Mouse (Mus musculus): Measurements from ENCODE around the gene Entpd7. TPM values are rescaled to one million over a fixed set of nuclear protein-coding genes. Genes with fewer than 3 reads are reported as not detected.
A peak's percentile ranks its signal among the peaks of the same experiment; 100 is the strongest.

Gene Entpd7
- polyA plus RNA-seq, 1 experiment from 2014 or later = 8.3 TPM

DNA sequence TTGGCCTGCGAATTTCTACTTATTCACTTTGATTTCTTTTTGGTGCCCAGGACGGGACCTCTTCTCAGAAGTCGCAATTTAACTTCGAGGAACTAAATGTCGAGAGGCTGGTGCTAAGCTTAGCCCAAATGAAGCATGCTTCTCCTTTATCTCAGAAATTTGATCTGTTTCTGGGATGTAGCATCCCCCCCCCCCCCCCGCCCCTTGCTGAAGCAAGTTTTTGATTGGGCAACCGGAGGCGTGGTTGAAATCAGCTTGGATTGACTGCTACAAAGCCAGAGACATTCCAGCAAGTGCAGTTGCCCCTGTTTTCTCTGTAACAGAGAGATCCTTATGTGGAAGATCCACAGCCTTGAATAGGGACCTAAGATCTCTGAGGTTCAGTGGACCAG, 40.6 kb downstream of the Entpd7 start:
- Histone ChIP-seq H3K9ac (ENCODE audit: low read depth, low read length) (peak overlapping the region; percentile 53), H3K4me2 (ENCODE audit: low read length) (peak overlapping the region; percentile 45), H3K9me3 (ENCODE audit: control insufficient read depth, low read length) (no peaks in the 10 kb centered on the region), H3K27me3 (replicated peaks; ENCODE audit: control insufficient read depth, insufficient read depth, low read length) (no peaks in the 10 kb centered on the region), H3K4me3 (ENCODE audit: low read length) (peak overlapping the region; percentile 21), H3K27ac (ENCODE audit: low read depth, low read length) (no peak overlapping the region), H3K36me3 (ENCODE audit: control insufficient read depth, insufficient read depth, low read length) (peaks cover 28% of the 10 kb centered on the region), H3K4me1 (ENCODE audit: control insufficient read depth, insufficient read depth, low read depth, low read length) (no peaks in the 10 kb centered on the region)
- 40% methylated on average over 8 of the region's 8 CpGs for WGBS
- ATAC-seq = no peak

DNA sequence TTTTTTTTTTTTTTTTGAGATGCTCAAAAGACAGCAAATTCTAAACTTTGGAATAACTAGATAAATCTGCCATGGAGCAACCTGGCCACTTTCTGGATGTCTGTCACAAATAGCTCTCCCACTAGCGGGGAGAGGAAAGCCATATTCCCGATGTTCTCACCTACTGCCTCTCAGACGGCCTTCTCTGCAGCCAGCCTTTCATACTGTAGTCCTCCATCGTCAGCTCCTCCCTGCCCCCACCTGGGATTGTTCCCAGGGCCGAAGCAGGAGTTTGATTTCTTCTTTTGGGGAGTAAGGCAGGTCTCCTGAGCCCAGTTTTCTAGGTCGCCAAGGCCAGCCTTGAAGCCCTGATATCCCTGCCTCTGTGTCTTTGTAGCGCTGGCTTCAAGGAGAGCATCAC, 41.7 kb downstream of the Entpd7 start:
- Histone ChIP-seq H3K4me3 (ENCODE audit: low read length) (no peak overlapping the region), H3K36me3 (ENCODE audit: control insufficient read depth, insufficient read depth, low read length) (peaks cover 30% of the 10 kb centered on the region), H3K4me1 (ENCODE audit: control insufficient read depth, insufficient read depth, low read depth, low read length) (no peaks in the 10 kb centered on the region), H3K4me2 (ENCODE audit: low read length) (no peak overlapping the region), H3K9ac (ENCODE audit: low read depth, low read length) (no peak overlapping the region), H3K9me3 (ENCODE audit: control insufficient read depth, low read length) (no peaks in the 10 kb centered on the region), H3K27ac (ENCODE audit: low read depth, low read length) (no peak overlapping the region), H3K27me3 (replicated peaks; ENCODE audit: control insufficient read depth, insufficient read depth, low read length) (no peaks in the 10 kb centered on the region)
- WGBS = 65% methylated on average over 7 of the region's 7 CpGs
- ATAC-seq = no peak

DNA sequence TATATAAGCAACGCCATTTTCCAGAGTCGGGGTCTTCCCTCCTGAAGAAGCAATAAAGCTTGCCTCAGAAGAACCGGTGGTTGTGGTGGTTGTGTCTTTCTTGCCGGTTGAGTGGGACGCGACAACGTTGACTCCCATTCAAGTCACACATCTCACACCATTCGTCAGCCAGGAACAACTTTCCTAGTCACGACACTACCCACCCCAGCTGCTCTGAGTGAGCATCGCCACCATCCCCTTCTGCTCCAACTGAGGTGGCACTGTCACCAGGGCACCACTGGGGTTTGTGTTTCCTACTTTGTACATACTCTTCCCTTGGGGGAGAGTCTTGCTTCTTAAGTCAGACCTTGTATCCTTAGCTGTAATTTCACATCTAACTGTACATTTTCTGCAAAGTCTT, 48.9 kb downstream of the Entpd7 start:
- no peak overlapping the region for H3K27ac ChIP-seq (ENCODE audit: low read depth, low read length)
- no peaks in the 10 kb centered on the region for H3K27me3 ChIP-seq (replicated peaks; ENCODE audit: control insufficient read depth, insufficient read depth, low read length)
- H3K9me3 ChIP-seq (ENCODE audit: control insufficient read depth, low read length) = no peaks in the 10 kb centered on the region
- peaks cover 28% of the 10 kb centered on the region for H3K36me3 ChIP-seq (ENCODE audit: control insufficient read depth, insufficient read depth, low read length)
- H3K4me1 ChIP-seq (ENCODE audit: control insufficient read depth, insufficient read depth, low read depth, low read length) = no peaks in the 10 kb centered on the region
- 97% methylated on average over 10 of the region's 10 CpGs for WGBS
- H3K4me2 ChIP-seq (ENCODE audit: low read length) = no peak overlapping the region
- ATAC-seq = no peak
- H3K4me3 ChIP-seq (ENCODE audit: low read length) = no peak overlapping the region
- no peak overlapping the region for H3K9ac ChIP-seq (ENCODE audit: low read depth, low read length)

DNA sequence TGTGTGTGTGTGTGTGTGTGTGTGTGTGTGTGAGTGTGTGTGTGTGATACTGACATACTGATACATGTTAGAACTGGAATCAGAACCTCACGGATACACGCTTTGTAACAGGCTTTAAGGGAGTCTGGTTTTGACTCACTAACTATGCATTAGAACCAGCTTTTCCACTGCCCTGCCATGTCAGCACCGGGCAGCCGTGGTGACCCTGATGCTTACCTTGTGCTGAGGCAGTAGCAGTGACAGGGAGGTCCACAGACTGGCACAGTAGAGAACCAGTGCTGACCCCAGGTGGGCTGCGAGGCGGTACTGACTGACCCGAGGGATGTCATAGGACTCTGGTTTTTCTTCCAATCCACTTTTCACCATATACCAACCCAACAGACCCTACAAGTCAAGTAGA, 53.9 kb downstream of the Entpd7 start:
- WGBS = 98% methylated on average over 7 of the region's 7 CpGs
- H3K4me3 ChIP-seq (ENCODE audit: low read length) = no peak overlapping the region
- no peak for ATAC-seq
- no peak overlapping the region for H3K4me2 ChIP-seq (ENCODE audit: low read length)
- no peaks in the 10 kb centered on the region for H3K27me3 ChIP-seq (replicated peaks; ENCODE audit: control insufficient read depth, insufficient read depth, low read length)
- H3K27ac ChIP-seq (ENCODE audit: low read depth, low read length) = no peak overlapping the region
- H3K9me3 ChIP-seq (ENCODE audit: control insufficient read depth, low read length) = no peaks in the 10 kb centered on the region
- H3K4me1 ChIP-seq (ENCODE audit: control insufficient read depth, insufficient read depth, low read depth, low read length) = no peaks in the 10 kb centered on the region
- H3K9ac ChIP-seq (ENCODE audit: low read depth, low read length) = no peak overlapping the region
- H3K36me3 ChIP-seq (ENCODE audit: control insufficient read depth, insufficient read depth, low read length) = peaks cover 32% of the 10 kb centered on the region

DNA sequence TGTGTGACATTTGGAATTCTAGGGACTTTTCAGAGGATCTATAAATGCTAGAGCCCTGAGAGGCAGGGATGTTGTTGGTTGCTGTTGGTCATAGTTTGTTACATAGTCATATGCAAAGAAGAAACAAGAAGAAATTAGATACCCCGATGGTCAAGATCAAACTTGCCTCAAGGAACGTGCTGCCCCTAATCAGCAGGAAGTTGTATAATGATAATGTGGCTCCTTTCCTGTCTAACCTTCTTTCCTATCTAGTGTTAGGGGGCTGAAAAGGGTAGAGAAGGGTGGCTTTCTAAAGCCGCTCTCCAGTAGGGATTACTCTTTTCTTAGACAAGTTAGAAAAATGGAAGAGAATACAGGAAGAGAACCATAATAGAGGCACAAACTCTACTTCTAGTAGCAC, 56.3 kb downstream of the Entpd7 start:
- no peak overlapping the region for H3K27ac ChIP-seq (ENCODE audit: low read depth, low read length)
- no peak for ATAC-seq
- no peaks in the 10 kb centered on the region for H3K9me3 ChIP-seq (ENCODE audit: control insufficient read depth, low read length)
- no peaks in the 10 kb centered on the region for H3K27me3 ChIP-seq (replicated peaks; ENCODE audit: control insufficient read depth, insufficient read depth, low read length)
- H3K9ac ChIP-seq (ENCODE audit: low read depth, low read length) = no peak overlapping the region
- H3K36me3 ChIP-seq (ENCODE audit: control insufficient read depth, insufficient read depth, low read length) = peaks cover 27% of the 10 kb centered on the region
- 98% methylated on average over 3 of the region's 3 CpGs for WGBS
- no peaks in the 10 kb centered on the region for H3K4me1 ChIP-seq (ENCODE audit: control insufficient read depth, insufficient read depth, low read depth, low read length)
- no peak overlapping the region for H3K4me2 ChIP-seq (ENCODE audit: low read length)
- no peak overlapping the region for H3K4me3 ChIP-seq (ENCODE audit: low read length)

DNA sequence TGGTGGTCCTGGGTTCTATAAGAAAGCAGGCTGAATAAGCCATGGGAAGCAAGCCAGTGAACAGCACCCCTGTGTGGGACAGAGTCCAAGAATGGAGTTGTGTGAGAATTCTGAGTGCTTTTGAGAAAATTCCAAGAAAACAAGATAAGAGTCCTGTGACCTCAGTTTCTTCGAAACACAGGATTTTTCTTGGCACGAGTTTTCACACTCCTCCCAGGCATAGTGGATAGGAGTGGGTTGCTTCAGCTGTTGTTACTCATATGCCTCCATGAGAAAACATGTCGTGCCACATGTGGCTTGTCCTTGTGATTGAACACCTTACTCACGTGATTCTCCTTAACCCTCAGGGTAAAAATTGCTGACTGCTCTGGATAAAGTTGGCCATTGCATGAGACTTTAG, 58.4 kb downstream of the Entpd7 start:
- ATAC-seq = no peak
- no peaks in the 10 kb centered on the region for H3K9me3 ChIP-seq (ENCODE audit: control insufficient read depth, low read length)

DNA sequence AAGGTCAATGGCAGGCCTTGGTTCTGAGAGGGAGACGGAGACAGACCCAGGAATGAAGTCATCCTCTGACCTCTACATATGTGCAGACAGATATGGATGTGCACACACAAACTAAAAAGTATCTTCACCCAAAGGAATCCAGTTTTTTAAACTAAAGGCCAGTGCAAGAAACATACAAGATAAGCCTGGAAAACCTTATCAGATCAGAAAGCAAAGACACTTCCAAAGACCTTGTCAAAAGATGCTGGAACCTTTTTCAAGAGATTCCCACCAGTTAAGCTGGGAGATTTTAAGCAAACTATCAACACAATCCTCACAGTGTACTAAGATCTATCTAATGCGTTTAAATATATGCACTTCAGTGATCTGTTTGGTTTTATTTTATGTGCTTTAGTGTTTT, 60.5 kb downstream of the Entpd7 start:
- H3K4me2 ChIP-seq (ENCODE audit: low read length) = no peak overlapping the region
- peaks cover 6% of the 10 kb centered on the region for H3K4me1 ChIP-seq (ENCODE audit: control insufficient read depth, insufficient read depth, low read depth, low read length)
- 98% methylated on average over 2 of the region's 2 CpGs for WGBS
- H3K27ac ChIP-seq (ENCODE audit: low read depth, low read length) = no peak overlapping the region
- no peak overlapping the region for H3K9ac ChIP-seq (ENCODE audit: low read depth, low read length)
- no peak overlapping the region for H3K4me3 ChIP-seq (ENCODE audit: low read length)
- peaks cover 16% of the 10 kb centered on the region for H3K36me3 ChIP-seq (ENCODE audit: control insufficient read depth, insufficient read depth, low read length)
- no peaks in the 10 kb centered on the region for H3K9me3 ChIP-seq (ENCODE audit: control insufficient read depth, low read length)
- no peak for ATAC-seq
- no peaks in the 10 kb centered on the region for H3K27me3 ChIP-seq (replicated peaks; ENCODE audit: control insufficient read depth, insufficient read depth, low read length)

More for the DNA sequence above, 58.4 kb downstream of the Entpd7 start:
- H3K9ac ChIP-seq (ENCODE audit: low read depth, low read length) = no peak overlapping the region
- WGBS = 95% methylated on average over 4 of the region's 4 CpGs
- H3K36me3 ChIP-seq (ENCODE audit: control insufficient read depth, insufficient read depth, low read length) = peaks cover 21% of the 10 kb centered on the region
- H3K4me3 ChIP-seq (ENCODE audit: low read length) = no peak overlapping the region
- peaks cover 2% of the 10 kb centered on the region; the same call in 1 of the 2 replicates for H3K4me1 ChIP-seq (ENCODE audit: control insufficient read depth, insufficient read depth, low read depth, low read length)
- no peak overlapping the region for H3K4me2 ChIP-seq (ENCODE audit: low read length)
- H3K27me3 ChIP-seq (replicated peaks; ENCODE audit: control insufficient read depth, insufficient read depth, low read length) = no peaks in the 10 kb centered on the region
- H3K27ac ChIP-seq (ENCODE audit: low read depth, low read length) = no peak overlapping the region

DNA sequence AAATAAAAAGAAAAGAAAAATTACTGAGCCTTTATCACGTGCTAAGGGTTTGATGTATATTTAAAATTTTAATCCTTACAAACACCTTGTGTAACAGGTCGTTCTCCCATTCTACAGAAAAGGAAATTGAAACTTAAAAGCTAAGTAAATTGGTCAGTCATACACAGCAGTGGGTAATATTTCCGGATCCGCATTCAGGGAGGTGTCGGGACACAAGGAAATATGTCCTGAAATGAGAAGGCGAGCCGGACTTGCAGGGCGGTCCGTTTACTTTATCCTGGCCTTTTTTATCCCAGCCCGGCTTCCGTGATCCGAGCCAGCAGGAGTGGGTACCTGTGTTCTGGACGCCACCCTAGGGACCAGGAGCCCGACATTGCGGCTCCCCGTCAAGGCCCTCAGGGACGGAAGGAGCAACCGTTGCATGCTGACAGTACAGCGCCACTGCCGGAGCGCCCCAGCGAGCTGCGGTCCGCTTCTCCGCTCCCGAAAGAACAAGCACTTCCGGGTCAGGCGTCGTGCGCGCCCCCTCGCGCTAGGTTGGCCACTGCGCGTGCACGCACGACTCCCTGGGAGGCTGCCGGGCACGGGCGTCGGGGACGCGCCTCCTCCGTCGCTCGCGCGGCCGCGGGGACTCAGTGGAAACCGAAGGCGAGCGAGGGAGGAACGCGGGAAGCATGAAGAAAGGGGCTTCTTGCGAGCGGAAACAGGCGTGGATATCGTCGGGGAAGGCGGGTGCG, 63.2 kb downstream of the Entpd7 start, which contains the start of the genes Cutc and Cox15:
TSS of gene Cutc (plus strand) at position 508 of the 737 bp plus-strand sequence.
TSS of gene Cox15 (minus strand) at position 512 of the 737 bp plus-strand sequence.
- H3K4me3 ChIP-seq (ENCODE audit: low read length) = peak within 1 kb of the TSS; percentile 78
- under 1% methylated on average over 62 of the region's 62 CpGs for WGBS
- H3K9me3 ChIP-seq (ENCODE audit: control insufficient read depth, low read length) = no peaks in the 10 kb centered on the region
- H3K27ac ChIP-seq (ENCODE audit: low read depth, low read length) = peak within 1 kb of the TSS; percentile 96
- H3K27me3 ChIP-seq (replicated peaks; ENCODE audit: control insufficient read depth, insufficient read depth, low read length) = no peaks in the 10 kb centered on the region
- H3K9ac ChIP-seq (ENCODE audit: low read depth, low read length) = peak within 1 kb of the TSS; percentile 83
- peaks cover 6% of the 10 kb centered on the region for H3K4me1 ChIP-seq (ENCODE audit: control insufficient read depth, insufficient read depth, low read depth, low read length)
- peaks cover 2% of the 10 kb centered on the region; the same call in 1 of the 2 replicates for H3K36me3 ChIP-seq (ENCODE audit: control insufficient read depth, insufficient read depth, low read length)
- H3K4me2 ChIP-seq (ENCODE audit: low read length) = peak within 1 kb of the TSS; percentile 55
- ATAC-seq = peak; percentile 95

DNA sequence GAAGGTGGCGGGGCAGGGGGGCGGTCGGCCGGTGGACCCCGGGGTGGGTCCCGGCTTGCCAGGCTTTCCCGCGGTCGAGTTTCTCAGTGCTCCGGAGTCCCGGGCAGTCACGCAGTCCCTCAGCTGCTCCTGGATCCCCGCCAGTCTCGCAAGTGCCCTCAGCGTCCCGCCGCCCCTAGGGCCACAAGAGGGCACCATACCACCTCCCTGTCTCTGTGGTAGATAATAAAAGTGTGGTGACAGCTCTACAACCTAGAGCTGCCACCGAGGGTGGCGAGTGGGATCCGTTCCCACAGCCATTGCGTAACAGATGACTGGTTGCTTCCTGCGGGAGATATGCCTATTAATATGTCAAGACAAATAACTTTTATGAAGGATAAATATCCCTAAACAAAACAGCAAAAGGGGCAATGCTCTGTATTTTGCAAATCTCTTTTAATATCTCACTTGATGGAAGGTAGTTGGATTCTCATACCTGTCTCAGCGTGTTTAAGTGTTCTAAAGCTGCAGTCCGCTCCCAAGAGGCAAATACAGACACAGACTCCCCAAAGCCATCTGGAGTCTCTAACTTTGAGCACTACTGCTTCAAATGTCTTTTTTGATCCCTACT, 63.9 kb downstream of the Entpd7 start:
- H3K4me3 ChIP-seq (ENCODE audit: low read length) = peak overlapping the region; percentile 78
- peak overlapping the region; percentile 96 for H3K27ac ChIP-seq (ENCODE audit: low read depth, low read length)
- H3K9me3 ChIP-seq (ENCODE audit: control insufficient read depth, low read length) = no peaks in the 10 kb centered on the region
- peak; percentile 91 for ATAC-seq
- H3K4me2 ChIP-seq (ENCODE audit: low read length) = peak overlapping the region; percentile 55
- WGBS = 2% methylated on average over 16 of the region's 24 CpGs
- H3K9ac ChIP-seq (ENCODE audit: low read depth, low read length) = peak overlapping the region; percentile 83
- H3K36me3 ChIP-seq (ENCODE audit: control insufficient read depth, insufficient read depth, low read length) = no peaks in the 10 kb centered on the region; the same call in 1 of the 2 replicates
- H3K27me3 ChIP-seq (replicated peaks; ENCODE audit: control insufficient read depth, insufficient read depth, low read length) = no peaks in the 10 kb centered on the region
- H3K4me1 ChIP-seq (ENCODE audit: control insufficient read depth, insufficient read depth, low read depth, low read length) = peaks cover 6% of the 10 kb centered on the region
